Mouse (Mus musculus): ENCODE results near the gene Tpi1. TPM values are rescaled to one million over a fixed set of nuclear protein-coding genes. Genes with fewer than 3 reads are reported as not detected.

The Tpi1 gene
- 1,000 to 10,000 TPM; 2,418 to 2,798 (median 2,572) TPM for total RNA-seq (2022)

DNA sequence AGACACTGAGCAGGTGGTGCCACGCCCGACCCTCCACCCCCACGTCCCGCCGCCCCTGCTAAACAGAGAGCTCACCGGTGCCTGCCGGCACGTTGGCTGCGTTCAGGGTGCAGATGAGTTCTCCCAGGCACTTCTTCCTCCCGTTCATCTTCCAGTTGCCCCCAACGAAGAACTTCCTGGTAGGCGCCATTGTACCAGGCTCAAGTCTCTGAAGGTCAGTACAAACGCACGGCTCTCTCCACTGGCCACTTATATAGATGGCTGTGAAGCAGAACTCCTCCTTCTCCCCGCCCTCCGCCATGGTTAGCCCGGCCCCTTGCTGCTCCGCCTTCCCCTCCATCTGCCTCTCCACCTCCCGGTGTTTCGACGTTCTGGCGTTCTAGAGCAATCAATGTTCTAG is at the start of gene Tpi1:
Tpi1 (minus strand) TSS at position 364 of the 400 bp plus-strand sequence.
- peak; percentile 89 for DNase-seq (ENCODE audit: low spot score in 2 of 2)

DNA sequence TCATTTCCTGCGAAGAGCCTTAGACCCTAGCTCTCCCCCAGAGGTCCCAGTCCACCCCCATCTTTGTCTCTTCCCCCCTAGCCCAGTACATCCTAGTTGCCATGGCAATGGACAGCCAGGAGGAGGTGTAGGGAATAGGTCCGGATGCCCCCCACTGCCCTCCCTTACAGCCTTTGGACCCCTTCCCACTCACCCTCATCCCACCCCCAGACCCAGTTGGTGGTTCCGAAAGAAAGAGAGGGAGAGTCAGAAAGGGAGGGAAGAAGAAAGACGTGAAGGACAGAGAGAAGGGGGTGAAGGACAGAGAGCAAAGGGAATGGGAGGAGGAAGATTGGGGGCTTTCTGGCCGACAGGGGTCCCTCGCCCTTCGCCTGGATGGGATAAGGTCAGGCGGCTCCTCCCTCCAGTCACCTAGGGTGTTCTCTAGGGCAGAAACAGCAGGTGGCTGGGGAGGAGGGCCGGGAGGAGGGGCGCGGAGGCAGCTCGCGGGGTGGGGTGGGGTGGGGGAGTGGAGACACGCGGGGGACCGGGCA is 49.1 kb upstream of the Tpi1 start:
- no peak for DNase-seq (ENCODE audit: low spot score in 2 of 2)

DNA sequence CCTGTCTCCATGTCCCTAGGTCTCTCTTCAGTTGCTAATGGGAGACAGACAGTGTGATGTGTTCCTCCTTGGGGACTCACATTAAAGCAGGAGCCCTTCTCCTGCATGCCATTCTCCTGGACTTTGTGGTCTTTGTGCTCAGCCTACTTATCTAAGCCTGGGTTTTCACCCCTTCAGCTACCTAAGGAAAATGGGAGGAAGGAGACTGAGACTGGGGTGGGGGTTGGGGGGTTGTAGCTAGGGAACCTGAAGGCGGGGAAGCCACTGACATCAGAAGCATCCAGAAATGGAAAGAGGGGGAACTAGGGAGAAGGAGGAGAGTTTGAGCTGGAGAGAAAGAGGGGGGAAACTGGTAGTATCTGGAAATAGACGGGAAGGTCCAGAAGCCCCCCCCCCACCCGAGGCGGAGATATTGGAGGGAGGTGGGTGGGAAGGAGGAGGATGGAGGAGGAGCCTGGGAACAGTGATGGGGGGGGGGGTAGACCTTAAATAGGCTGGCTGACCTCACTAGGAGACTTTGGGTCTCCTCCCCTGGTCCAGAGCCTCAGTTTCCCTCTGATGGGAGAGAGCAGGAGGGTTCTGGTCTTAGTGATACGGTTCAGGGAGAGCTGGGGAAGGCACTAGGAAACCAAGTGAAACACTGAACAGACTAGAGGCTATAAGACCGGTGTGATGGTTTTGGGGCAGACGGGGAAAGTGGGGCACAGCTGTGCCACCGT is 48.5 kb upstream of the Tpi1 start:
- DNase-seq (ENCODE audit: low spot score in 2 of 2) = no peak

DNA sequence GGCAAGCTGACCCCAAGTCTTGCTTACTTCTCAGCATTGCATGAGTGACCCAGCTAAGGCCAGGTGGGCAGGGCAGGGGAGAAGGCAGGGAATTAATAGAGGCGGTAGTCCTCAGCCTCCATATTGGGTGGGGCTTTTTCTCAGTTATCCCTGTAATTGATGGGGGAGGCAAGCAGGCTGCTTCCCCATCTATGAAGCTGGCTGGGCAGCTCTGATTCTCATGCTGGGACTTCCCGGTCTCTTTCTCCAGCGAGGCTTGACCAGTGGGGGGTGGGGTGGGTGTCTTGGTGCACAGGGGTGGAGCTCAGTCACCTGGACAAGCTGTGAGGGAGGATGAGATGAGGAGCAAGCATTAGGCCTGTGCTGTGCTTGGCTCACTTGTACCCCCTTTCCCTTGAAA is 47.7 kb upstream of the Tpi1 start:
- no peak for DNase-seq (ENCODE audit: low spot score in 2 of 2)

DNA sequence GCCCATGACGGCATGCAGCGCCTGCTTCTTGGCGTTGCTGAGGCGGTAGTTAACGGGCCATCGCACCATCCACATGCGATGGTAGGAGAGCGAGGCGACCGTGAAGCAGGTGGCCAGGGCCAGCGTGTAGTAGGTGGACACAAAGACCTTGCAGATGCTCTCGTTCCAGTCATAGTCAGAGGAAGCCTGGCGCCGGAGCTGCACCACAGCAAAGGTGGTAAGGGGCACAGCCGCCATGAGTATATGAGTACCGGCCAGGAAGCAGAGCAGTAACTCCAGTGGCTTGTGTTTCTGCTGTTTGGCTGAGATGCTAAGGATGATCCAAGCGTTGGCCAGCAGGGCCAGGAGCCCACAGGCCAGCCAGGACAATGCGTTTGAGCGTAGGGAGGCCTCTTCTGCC is 47.2 kb upstream of the Tpi1 start:
- DNase-seq (ENCODE audit: low spot score in 2 of 2) = no peak

DNA sequence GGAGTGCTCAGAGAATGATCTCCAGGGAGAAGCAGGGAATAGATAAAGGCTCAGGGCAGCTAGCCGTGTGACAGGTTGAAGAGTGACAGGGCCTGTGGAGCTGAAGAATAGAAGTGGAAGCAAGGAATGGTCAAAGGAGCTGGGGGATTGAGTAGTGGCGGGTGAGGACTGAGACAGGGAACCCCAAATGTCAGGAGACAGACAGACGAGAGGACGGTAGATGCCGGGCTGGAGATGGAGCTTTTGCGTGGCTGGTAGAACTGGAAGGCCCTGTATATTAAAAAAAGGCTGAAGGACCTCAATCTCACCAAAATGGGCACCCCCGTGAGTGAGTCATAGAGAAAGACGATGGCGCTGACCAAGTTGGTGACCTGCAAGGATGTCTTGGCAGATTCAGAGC is 46.4 kb upstream of the Tpi1 start:
- DNase-seq (ENCODE audit: low spot score in 2 of 2) = no peak

GRCm38 (mm10) chr6:124859725-124860124 is 45.6 kb upstream of the Tpi1 start:
- peak; percentile 70 to 74 for DNase-seq (ENCODE audit: low spot score in 2 of 2)

- DNase-seq (ENCODE audit: low spot score in 2 of 2) = no peak
Observed at GRCm38 (mm10) chr6:124858561-124859318, 44.6 kb upstream of the Tpi1 start.

DNA sequence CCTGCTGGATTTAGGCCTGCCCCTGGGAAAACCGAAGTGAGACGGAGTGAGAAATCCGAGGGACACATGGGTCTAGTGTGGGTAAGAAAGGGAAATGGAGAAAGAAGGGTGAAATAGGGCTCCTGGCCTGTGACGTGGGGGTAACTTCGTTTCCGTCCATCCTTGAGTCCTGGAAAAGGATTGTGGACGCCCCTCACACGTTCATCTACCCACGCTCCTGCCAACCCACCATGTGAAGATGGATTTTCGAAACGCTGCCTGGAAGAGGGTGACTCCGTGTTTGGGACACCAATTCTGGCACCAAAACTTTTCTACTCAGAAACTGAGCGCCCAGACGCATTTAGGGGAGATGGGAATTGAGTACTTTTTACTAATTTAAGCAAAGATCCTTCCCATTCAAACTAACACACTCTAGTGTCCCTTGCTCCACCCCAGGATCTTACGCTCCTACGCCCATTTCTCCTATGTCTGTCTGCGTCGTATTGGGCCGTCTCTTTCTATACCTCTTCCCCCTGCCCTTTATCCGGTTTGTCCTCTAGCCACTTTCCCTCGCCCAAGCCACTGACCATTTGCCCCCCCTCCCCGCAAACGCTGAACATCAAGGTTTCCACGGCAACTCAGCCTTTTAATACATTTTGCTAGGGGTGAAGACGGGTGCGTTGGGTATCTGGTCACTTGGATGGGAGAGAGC is 43.9 kb upstream of the Tpi1 start:
- DNase-seq (ENCODE audit: low spot score in 2 of 2) = no peak

DNA sequence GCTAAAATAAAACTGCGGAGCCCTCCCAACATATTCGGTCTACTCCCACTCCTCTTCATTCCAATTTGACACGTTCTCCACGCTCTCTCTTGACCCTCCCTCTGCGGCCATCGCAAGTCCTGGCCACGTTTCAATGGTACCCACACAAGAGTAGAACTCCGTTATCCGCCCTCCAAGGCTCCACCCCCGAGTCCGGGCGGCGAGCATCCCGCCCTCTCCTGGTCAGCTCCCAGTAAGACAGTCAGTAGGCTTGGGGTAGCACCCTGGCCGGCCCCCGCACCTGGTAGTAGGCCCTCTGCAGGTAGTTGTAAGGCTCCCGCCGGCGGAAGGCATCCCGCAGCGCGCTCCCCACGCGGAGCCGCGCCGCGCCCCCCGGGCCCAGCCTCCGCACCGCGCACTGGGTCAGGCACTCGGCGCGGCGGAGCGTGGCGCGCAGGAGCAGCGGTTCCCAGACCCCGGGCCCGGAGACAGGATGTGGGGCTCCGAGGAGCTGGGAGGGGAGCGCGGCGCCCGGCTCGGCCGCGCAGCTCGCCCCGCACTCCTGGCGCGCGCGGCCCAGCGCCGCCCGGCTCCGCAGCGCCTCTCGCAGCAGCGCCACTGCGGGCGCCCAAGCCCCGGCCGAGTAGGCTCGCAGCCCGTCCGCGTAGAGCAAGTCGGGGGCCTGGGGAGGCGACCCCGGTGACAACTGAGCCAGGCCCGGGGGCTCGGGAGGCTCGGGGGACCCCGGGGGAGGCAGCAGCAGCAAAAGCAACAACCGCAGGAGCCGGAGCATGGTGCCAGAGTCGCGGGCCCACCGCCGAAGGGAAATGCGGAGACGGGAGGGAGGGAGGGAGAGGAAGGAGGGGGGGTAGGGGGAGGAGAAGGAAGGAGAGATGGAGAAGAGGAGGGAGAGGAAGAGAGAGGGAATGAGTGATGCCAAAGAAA is 43.1 kb upstream of the Tpi1 start, which contains the start of gene P3h3:
P3h3 (minus strand) TSS at position 837 of the 924 bp plus-strand sequence.
- peak; percentile 45 to 69 for DNase-seq (ENCODE audit: low spot score in 2 of 2)

DNA sequence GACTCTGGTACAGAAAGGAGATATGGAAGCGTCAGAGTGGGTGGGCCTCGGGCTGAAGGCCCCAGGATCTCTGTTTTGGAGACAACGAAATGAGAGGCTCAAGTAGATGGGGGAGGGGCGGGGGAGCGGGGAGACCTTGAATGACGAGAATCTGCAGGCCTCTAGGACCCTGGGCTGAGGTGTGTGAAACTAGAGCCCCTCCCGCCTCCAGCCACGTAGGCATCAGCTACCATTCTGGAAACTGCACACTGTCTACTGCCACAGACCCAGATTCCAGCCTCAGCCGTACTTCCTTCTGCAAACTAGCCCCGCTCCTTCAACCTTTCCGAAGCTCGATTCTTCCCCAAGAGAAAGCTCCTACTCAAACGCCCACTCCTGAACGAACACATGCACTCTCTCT is 42.2 kb upstream of the Tpi1 start:
- no peak for DNase-seq (ENCODE audit: low spot score in 2 of 2)

- DNase-seq (ENCODE audit: low spot score in 2 of 2) = no peak
Observed at GRCm38 (mm10) chr6:124854647-124855046, 40.6 kb upstream of the Tpi1 start.

DNA sequence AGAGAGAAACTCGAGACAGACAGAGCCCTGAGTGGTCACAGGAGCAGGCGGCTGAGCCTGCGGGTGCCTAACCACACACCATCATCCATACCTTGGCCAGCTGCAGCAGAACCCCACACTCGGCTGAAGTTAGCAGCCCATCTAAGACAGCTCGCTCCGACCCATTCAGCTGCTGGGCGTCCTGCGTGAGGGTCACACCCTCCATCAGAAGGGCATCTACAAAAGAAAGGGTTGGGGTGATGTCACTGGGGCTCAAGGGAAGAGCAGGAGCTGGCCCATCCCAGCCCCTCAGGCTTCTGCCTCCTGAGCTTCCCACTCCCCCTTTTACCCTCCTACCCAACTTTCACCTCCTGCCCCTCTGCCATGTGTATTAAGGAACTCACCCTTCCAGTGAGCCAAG is 36.4 kb upstream of the Tpi1 start:
- no peak for DNase-seq (ENCODE audit: low spot score in 2 of 2)

GRCm38 (mm10) chr6:124847305-124847704 is 33.2 kb upstream of the Tpi1 start:
- peak; percentile 79 to 83 for DNase-seq (ENCODE audit: low spot score in 2 of 2)

GRCm38 (mm10) chr6:124840241-124841167 is 26.4 kb upstream of the Tpi1 start, which contains the start of gene Gnb3:
Gene Gnb3, minus strand, starts transcription at chr6:124840275.
- no peak for DNase-seq (ENCODE audit: low spot score in 2 of 2)

GRCm38 (mm10) chr6:124839805-124840204 is 25.7 kb upstream of the Tpi1 start:
- DNase-seq (ENCODE audit: low spot score in 2 of 2) = peak; percentile 20 to 65

DNA sequence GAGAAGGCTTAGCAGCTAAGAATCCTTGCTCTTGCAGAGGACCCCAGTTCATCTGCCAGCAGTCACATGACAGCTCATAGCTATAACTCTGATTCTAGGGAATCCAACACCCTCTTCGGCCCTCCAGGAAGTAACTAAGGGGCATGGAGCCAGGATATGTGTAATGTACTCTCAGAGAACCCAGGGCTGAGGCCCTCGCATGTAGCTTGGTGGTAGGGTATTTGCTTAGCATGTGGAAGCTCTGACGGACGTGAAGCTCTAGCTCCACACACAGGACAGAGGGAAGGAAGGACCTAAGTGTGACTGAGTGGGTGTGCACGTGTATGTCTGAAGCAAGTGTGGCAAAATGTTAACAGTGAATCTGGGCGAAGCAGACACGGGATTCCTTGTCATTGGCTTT is 22.3 kb upstream of the Tpi1 start:
- no peak for DNase-seq (ENCODE audit: low spot score in 2 of 2)

DNA sequence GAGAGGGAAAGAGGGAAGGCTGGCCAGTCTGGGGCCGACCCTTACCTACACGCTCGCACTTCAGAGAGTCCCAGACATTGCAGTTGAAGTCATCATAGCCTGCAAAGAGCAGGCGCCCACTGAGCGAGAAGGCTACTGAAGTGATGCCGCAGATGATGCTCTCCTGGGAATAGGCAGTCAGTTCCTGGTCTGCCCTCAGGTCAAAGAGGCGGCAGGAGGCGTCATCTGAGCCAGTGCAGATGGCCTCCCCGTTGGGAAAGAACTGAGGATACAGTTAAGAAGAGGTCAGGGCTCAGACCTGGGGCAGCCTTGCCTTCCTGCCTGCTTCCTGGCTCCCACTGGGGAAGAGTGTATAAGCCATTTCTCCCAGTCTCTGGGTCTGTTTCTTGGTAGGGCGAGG is 21.4 kb upstream of the Tpi1 start:
- no peak for DNase-seq (ENCODE audit: low spot score in 2 of 2)

- DNase-seq (ENCODE audit: low spot score in 2 of 2) = no peak
Observed at GRCm38 (mm10) chr6:124834512-124835081, 20.5 kb upstream of the Tpi1 start.
